Mouse (Mus musculus) myocyte (in vitro differentiated cells): ENCODE data around the gene Hoxa4.

Experiments used
- CEBPB ChIP-seq: IDR thresholded peaks from 2 replicates; pipeline ENCODE4 v1.6.1; 2011; ENCODE audit warnings: mild to moderate bottlenecking, moderate library complexity; ENCODE audit not compliant: poor library complexity, insufficient read depth, severe bottlenecking
- MAX ChIP-seq: IDR thresholded peaks from one replicate; pipeline ENCODE4 v1.6.1; 2011; ENCODE audit warnings: low read depth, mild to moderate bottlenecking, control low read depth
- MYOD1 ChIP-seq, 3 experiments: IDR thresholded peaks; one replicate each; pipeline ENCODE4 v1.6.1; 2011; ENCODE audit warnings: control low read depth in 2 of 3, low read depth in 2 of 3, mild to moderate bottlenecking in 2 of 3, moderate library complexity in 1 of 3; ENCODE audit not compliant: insufficient read length in 2 of 3, control insufficient read depth in 1 of 3
- POLR2A ChIP-seq: IDR thresholded peaks from one replicate; pipeline ENCODE4 v1.6.1; 2011; ENCODE audit warnings: low read depth, mild to moderate bottlenecking, control low read depth, moderate library complexity; ENCODE audit not compliant: insufficient read length
- POLR2AphosphoS2 ChIP-seq: IDR thresholded peaks from one replicate; pipeline ENCODE4 v1.6.1; 2011; ENCODE audit warnings: low read depth, control low read depth; ENCODE audit not compliant: insufficient read length
- USF1 ChIP-seq: IDR thresholded peaks from one replicate; pipeline ENCODE4 v1.6.1; 2011; ENCODE audit warnings: low read depth, mild to moderate bottlenecking, control low read depth, moderate library complexity

- no peak for TF ChIP-seq POLR2A
- TF ChIP-seq POLR2AphosphoS2: no peak
- no peak for TF ChIP-seq MYOD1 (IDR thresholded peaks at IDR 0.05; ENCODE audit: control insufficient read depth in 1 of 3, insufficient read length in 2 of 3, low read depth in 2 of 3)
- TF ChIP-seq USF1: no peak
- no peak for TF ChIP-seq MAX
- TF ChIP-seq CEBPB: no peak
These were observed 6.3 kb downstream of the Hoxa4 start for GRCm38 (mm10) chr6:52185222-52185621.
